Mouse (Mus musculus) small intestine, adult 2 months (tissue): Measurements from ENCODE around the gene Dact2. TPM values are rescaled to one million over a fixed set of nuclear protein-coding genes. Genes with fewer than 3 reads are reported as not detected.

Experiments used
- H3K27ac ChIP-seq: fragments of 200-500 bp; 2 replicates; pipeline ENCODE4 v1.5.1; 2012; ENCODE audit warnings: low read depth, low read length, control low read depth, inconsistent platforms; ENCODE audit not compliant: insufficient read depth
- H3K27me3 ChIP-seq: fragments of 200-500 bp; 2 replicates; pipeline ENCODE4 v1.6.1; 2012; ENCODE audit warnings: mild to moderate bottlenecking, moderate library complexity, low read length, inconsistent platforms; ENCODE audit not compliant: control insufficient read depth, insufficient read depth
- H3K36me3 ChIP-seq: fragments of 200-500 bp; 2 replicates; pipeline ENCODE4 v1.6.1; 2012; ENCODE audit warnings: mild to moderate bottlenecking, low read length, control low read depth, inconsistent platforms; ENCODE audit not compliant: control insufficient read depth, insufficient read depth
- H3K4me1 ChIP-seq: fragments of 200-500 bp; 2 replicates; pipeline ENCODE4 v1.6.1; 2012; ENCODE audit warnings: low read length, inconsistent platforms, mixed read lengths; ENCODE audit not compliant: control insufficient read depth, insufficient read depth, insufficient read length
- H3K4me3 ChIP-seq: fragments of 200-500 bp; 2 replicates; pipeline ENCODE4 v1.5.1; 2012; ENCODE audit warnings: low read depth, mild to moderate bottlenecking, control low read depth, inconsistent platforms, low read length, moderate library complexity
- CTCF ChIP-seq: fragments of 200-500 bp; IDR thresholded peaks from 2 replicates; pipeline ENCODE4 v1.5.1; 2012; ENCODE audit warnings: low read depth, mild to moderate bottlenecking, control low read depth, inconsistent platforms, low read length, moderate library complexity, mixed read lengths; ENCODE audit not compliant: insufficient replicate concordance, insufficient read length; ENCODE audit errors: extremely low read depth
- POLR2A ChIP-seq: fragments of 200-500 bp; IDR thresholded peaks from 2 replicates; pipeline ENCODE4 v1.6.1; 2012; ENCODE audit warnings: low read depth, mild to moderate bottlenecking, control low read depth, inconsistent platforms, low read length, moderate library complexity
- WGBS: fragments of 180-500 bp; shearing (Covaris S2); methylation state at CpG from one replicate; pipeline ENCODE4 v1.1.7; 2018; 5-methylcytosine and 5-hydroxymethylcytosine counted together
- polyA plus RNA-seq: library from polyadenylated mRNA; depleted of rRNA; stranded (reverse); fragments of >200 nt; gene quantifications from 2 replicates; pipeline ENCODE4 v1.2.3, GENCODE M21; 2012

The Dact2 gene
- polyA plus RNA-seq, 1 experiment, result 43.8 TPM

- no peaks in the 10 kb centered on the region for H3K27me3 ChIP-seq
- 87% methylated on average over 7 of the region's 7 CpGs for WGBS
- TF ChIP-seq CTCF, result no peak
- TF ChIP-seq POLR2A, result no peak
- no peak overlapping the region for H3K27ac ChIP-seq
- no peak overlapping the region for H3K4me3 ChIP-seq
- no peaks in the 10 kb centered on the region; the same call in 1 of the 2 replicates for H3K4me1 ChIP-seq
- peaks cover 27% of the 10 kb centered on the region for H3K36me3 ChIP-seq
These were observed 3.9 kb downstream of the Dact2 start for GRCm38 (mm10) chr17:14200206-14200605.

- no peak overlapping the region for H3K4me3 ChIP-seq
- H3K27ac ChIP-seq, result no peak overlapping the region
- no peaks in the 10 kb centered on the region; the same call in 1 of the 2 replicates for H3K4me1 ChIP-seq
- no peaks in the 10 kb centered on the region for H3K27me3 ChIP-seq
- TF ChIP-seq CTCF (no peak), POLR2A (no peak)
- 14% methylated on average over 4 of the region's 4 CpGs for WGBS
- H3K36me3 ChIP-seq, result peaks cover 28% of the 10 kb centered on the region
These were observed 4.5 kb downstream of the Dact2 start for GRCm38 (mm10) chr17:14199621-14200020.

DNA sequence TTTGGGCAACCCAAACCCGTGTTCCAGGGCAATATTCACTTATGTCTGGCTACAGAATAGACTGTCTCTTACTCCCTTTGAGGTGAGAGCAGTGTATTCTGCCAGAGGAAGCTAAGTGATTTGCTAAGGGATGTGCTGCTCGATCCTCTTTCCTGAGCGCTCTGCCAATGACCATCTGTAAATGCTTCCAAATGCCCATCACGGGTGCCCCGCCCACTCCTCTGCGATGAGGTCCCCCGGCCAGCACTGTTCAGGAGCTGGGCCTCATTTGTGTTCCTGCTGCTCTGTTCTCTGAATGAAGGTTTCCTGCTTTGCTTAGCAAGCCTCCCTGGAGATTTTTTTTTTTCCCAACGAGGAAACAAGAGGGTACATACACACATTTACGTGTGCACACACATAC lies 11.2 kb downstream of the Dact2 start:
- H3K4me3 ChIP-seq, result no peak overlapping the region
- 54% methylated on average over 9 of the region's 9 CpGs for WGBS
- no peak overlapping the region for H3K27ac ChIP-seq
- TF ChIP-seq CTCF, result no peak
- no peak for TF ChIP-seq POLR2A
- peaks cover 24% of the 10 kb centered on the region for H3K36me3 ChIP-seq
- no peaks in the 10 kb centered on the region for H3K27me3 ChIP-seq
- no peaks in the 10 kb centered on the region for H3K4me1 ChIP-seq

- TF ChIP-seq POLR2A (no peak), CTCF (no peak)
- Histone ChIP-seq H3K4me3 (no peak overlapping the region), H3K27ac (no peak overlapping the region), H3K27me3 (no peaks in the 10 kb centered on the region), H3K4me1 (no peaks in the 10 kb centered on the region), H3K36me3 (peaks cover 20% of the 10 kb centered on the region)
- 54% methylated on average over 4 of the region's 4 CpGs for WGBS
These were observed 11.7 kb downstream of the Dact2 start for GRCm38 (mm10) chr17:14192432-14192831.

DNA sequence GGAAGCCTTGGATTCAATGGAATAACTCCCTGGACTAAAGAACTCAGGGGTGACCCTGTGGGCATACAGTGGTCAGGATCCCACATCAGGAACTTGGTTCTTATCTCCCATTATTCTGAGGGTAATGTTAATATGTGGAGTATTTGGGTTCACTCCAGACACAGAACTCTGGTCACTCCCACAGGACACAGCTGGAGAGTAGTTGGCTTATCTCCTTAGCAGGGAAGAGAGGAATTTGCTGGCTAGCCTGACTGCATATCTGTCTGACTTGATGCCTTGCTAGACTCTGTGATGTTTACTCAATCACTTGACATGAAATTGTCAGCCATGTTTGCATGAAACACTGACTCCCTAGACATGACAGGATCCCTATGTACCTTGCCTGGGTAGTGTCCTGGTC lies 15.6 kb downstream of the Dact2 start:
- no peak overlapping the region for H3K27ac ChIP-seq
- no peaks in the 10 kb centered on the region for H3K36me3 ChIP-seq
- H3K4me3 ChIP-seq, result no peak overlapping the region
- no peaks in the 10 kb centered on the region for H3K4me1 ChIP-seq
- no peaks in the 10 kb centered on the region for H3K27me3 ChIP-seq
- TF ChIP-seq CTCF (no peak), POLR2A (no peak)

GRCm38 (mm10) chr17:14187096-14187495 lies 17.0 kb downstream of the Dact2 start:
- no peak for TF ChIP-seq CTCF
- no peak for TF ChIP-seq POLR2A
- H3K27ac ChIP-seq, result no peak overlapping the region
- no peaks in the 10 kb centered on the region for H3K36me3 ChIP-seq
- no peaks in the 10 kb centered on the region for H3K4me1 ChIP-seq
- H3K4me3 ChIP-seq, result no peak overlapping the region
- H3K27me3 ChIP-seq, result no peaks in the 10 kb centered on the region

DNA sequence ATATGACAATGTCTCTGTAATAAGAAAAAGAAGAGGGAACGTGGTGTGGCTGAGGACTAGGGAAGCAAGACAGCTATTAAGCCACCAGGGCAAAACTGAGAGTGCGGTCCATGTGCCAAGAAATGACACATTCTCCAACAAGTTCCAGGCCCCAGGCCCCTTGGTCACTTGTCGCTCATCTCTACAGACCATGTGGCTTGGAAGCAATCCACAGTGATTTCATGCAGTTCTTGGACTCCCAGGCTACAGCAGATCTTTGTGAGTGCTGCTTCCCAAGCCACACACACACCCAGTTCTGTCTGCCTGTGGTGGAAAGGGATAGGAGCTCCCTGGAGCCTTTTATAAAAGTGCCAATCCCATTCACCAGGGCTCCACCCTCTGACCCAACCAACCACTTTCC lies 17.9 kb downstream of the Dact2 start:
- Histone ChIP-seq H3K4me1 (no peaks in the 10 kb centered on the region), H3K36me3 (no peaks in the 10 kb centered on the region), H3K4me3 (no peak overlapping the region), H3K27ac (no peak overlapping the region), H3K27me3 (no peaks in the 10 kb centered on the region)
- whole genome bisulfite sequencing, result 74% methylated on average over 3 of the region's 3 CpGs
- TF ChIP-seq CTCF (no peak), POLR2A (no peak)

- no peak overlapping the region for H3K4me3 ChIP-seq
- TF ChIP-seq CTCF (no peak), POLR2A (no peak)
- no peak overlapping the region for H3K27ac ChIP-seq
- no peaks in the 10 kb centered on the region for H3K27me3 ChIP-seq
- H3K36me3 ChIP-seq, result no peaks in the 10 kb centered on the region
- 79% methylated on average over 4 of the region's 4 CpGs for WGBS
- H3K4me1 ChIP-seq, result no peaks in the 10 kb centered on the region
These were observed 19.8 kb downstream of the Dact2 start for GRCm38 (mm10) chr17:14184192-14184814.
